Mouse (Mus musculus): ENCODE measurements around the gene Gm11568. TPM values are rescaled to one million over a fixed set of nuclear protein-coding genes. Genes with fewer than 3 reads are reported as not detected.
"Not testable (repeated sequence)": the region's sequence is repeated elsewhere in the genome, so short reads cannot be mapped to it uniquely, and the experiment has no call there.

Gene Gm11568
- polyA plus RNA-seq (2014; fragmentation: Nextera tagmentation; extraction: Ambion mirVana): not detected in 2 replicates

DNA sequence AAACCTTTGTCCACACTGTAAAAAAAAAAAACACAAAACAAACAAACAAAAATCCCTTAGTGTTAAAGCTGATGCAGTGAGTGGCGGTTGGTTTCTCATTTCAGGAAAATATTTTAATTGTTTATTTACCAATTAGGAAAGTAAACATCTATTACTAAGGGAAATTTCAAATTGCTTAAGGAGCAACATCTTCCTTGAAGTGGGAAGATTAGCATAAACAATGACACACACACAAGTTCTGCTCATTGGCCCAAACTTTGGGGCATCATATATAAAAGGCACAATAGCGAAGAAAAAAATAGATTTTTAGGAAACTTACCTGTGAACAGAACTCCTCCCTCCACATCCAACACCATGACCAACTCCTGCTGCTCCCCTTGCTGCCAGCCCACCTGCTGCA lies at the start of gene Gm11568:
TSS of gene Gm11568 (plus strand) at position 301 of the 400 bp plus-strand sequence.
- H3K9me3 ChIP-seq (ENCODE audit: control insufficient read depth, low read length): no peaks in the 10 kb centered on the region
- 92% methylated on average over 2 of the region's 2 CpGs for WGBS
- no peaks in the 10 kb centered on the region for H3K36me3 ChIP-seq (ENCODE audit: control insufficient read depth, insufficient read depth, low read length)
- no peak for ATAC-seq (ENCODE audit: insufficient read depth, low FRiP score, low TSS enrichment)
- no peaks in the 10 kb centered on the region for H3K4me1 ChIP-seq (ENCODE audit: control insufficient read depth, insufficient read depth, low read length)
- DNase-seq (ENCODE audit: low spot score): no peak
- no peaks in the 10 kb centered on the region for H3K27me3 ChIP-seq (ENCODE audit: control insufficient read depth, insufficient read depth, low read length)
- H3K4me3 ChIP-seq (ENCODE audit: low read depth, low read length): no peak within 1 kb of the TSS
- no peak within 1 kb of the TSS for H3K9ac ChIP-seq (ENCODE audit: low read length)
- H3K4me2 ChIP-seq (ENCODE audit: low read depth): no peak within 1 kb of the TSS
- H3K27ac ChIP-seq (ENCODE audit: low read depth, low read length): no peak within 1 kb of the TSS

DNA sequence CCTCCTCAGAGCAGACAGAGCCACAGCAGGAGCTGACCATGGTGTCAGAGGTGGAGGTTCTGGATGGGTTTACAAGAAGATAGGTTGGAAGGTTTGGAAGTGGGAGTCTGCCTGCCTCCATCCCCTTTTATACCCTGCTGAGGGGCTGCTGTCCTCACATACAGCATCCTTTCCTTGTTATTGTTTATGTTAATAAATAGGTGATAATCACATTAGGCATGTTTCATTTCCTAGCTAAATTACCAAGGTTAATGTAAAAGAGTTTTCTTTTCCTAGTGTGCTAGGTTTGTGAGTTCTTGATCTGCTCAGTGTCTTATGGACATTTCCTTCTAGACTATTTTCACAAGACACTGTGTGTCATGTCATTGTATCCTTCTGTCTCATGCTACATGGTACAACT lies 47.9 kb upstream of the Gm11568 start, which contains the start of gene Krtap4-13:
TSS of gene Krtap4-13 (minus strand) at position 101 of the 400 bp plus-strand sequence.
- ATAC-seq (ENCODE audit: insufficient read depth, low FRiP score, low TSS enrichment); H3K4me2 ChIP-seq (ENCODE audit: low read depth); H3K9ac ChIP-seq (ENCODE audit: low read length): not testable (repeated sequence)

DNA sequence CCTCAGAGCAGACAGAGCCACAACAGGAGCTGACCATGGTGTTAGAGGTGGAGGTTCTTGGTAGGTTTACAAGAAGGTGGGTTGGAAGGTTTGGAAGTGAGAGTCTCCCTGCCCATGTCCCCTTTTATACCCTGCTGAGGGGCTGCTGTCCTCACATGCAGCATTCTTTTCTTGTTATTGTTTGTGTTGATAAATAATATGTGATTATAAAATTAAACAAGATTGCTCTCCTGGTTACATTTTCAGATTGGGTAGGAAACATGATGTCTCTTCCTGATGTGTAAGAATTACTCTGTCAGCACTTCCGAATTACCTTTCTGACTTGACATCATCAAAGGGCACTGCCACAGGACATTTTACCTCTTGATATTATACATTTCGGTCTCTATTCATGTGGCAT lies 42.2 kb upstream of the Gm11568 start, which contains the start of gene Gm11564:
TSS of gene Gm11564 (minus strand) at position 101 of the 400 bp plus-strand sequence.
- H3K4me2 ChIP-seq (ENCODE audit: low read depth); ATAC-seq (ENCODE audit: insufficient read depth, low FRiP score, low TSS enrichment); H3K27ac ChIP-seq (ENCODE audit: low read depth, low read length); H3K36me3 ChIP-seq (ENCODE audit: control insufficient read depth, insufficient read depth, low read length); H3K9me3 ChIP-seq (ENCODE audit: control insufficient read depth, low read length); H3K4me1 ChIP-seq (ENCODE audit: control insufficient read depth, insufficient read depth, low read length); H3K27me3 ChIP-seq (ENCODE audit: control insufficient read depth, insufficient read depth, low read length); H3K4me3 ChIP-seq (ENCODE audit: low read depth, low read length); H3K9ac ChIP-seq (ENCODE audit: low read length); DNase-seq (ENCODE audit: low spot score): not testable (repeated sequence)
- 94% methylated on average over 2 of the region's 2 CpGs for WGBS

More for the DNA sequence above, 47.9 kb upstream of the Gm11568 start, which contains the start of gene Krtap4-13:
- H3K27me3 ChIP-seq (ENCODE audit: control insufficient read depth, insufficient read depth, low read length); H3K36me3 ChIP-seq (ENCODE audit: control insufficient read depth, insufficient read depth, low read length); DNase-seq (ENCODE audit: low spot score); H3K4me1 ChIP-seq (ENCODE audit: control insufficient read depth, insufficient read depth, low read length); H3K4me3 ChIP-seq (ENCODE audit: low read depth, low read length); H3K9me3 ChIP-seq (ENCODE audit: control insufficient read depth, low read length); H3K27ac ChIP-seq (ENCODE audit: low read depth, low read length): not testable (repeated sequence)

DNA sequence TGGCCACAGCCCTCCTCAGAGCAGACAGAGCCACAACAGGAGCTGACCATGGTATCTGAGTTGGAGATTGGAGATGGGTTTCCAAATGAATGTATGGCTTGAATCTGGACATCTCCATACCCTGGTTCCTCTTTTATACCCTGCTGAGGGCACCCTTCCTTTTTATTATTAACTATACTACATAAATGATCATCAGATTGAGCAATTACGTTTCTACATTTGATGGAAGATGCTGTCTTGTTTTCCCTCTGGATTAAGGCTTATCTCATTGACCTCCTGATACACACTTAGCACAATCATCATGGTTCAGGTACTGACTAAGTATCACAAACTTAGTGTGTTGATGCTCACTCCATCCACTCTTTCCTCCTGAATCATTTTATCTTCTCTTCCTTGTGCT lies 19.8 kb upstream of the Gm11568 start, which contains the start of gene 2300003K06Rik:
TSS of gene 2300003K06Rik (minus strand) at position 101 of the 400 bp plus-strand sequence.
- Histone ChIP-seq H3K9me3 (ENCODE audit: control insufficient read depth, low read length) (no peaks in the 10 kb centered on the region), H3K9ac (ENCODE audit: low read length) (no peak within 1 kb of the TSS), H3K27me3 (ENCODE audit: control insufficient read depth, insufficient read depth, low read length) (no peaks in the 10 kb centered on the region), H3K27ac (ENCODE audit: low read depth, low read length) (no peak within 1 kb of the TSS), H3K4me3 (ENCODE audit: low read depth, low read length) (no peak within 1 kb of the TSS), H3K36me3 (ENCODE audit: control insufficient read depth, insufficient read depth, low read length) (no peaks in the 10 kb centered on the region), H3K4me2 (ENCODE audit: low read depth) (no peak within 1 kb of the TSS), H3K4me1 (ENCODE audit: control insufficient read depth, insufficient read depth, low read length) (no peaks in the 10 kb centered on the region)
- 75% methylated on average over 1 of the region's 1 CpGs for WGBS
- ATAC-seq (ENCODE audit: insufficient read depth, low FRiP score, low TSS enrichment) (no peak), DNase-seq (ENCODE audit: low spot score) (no peak)

DNA sequence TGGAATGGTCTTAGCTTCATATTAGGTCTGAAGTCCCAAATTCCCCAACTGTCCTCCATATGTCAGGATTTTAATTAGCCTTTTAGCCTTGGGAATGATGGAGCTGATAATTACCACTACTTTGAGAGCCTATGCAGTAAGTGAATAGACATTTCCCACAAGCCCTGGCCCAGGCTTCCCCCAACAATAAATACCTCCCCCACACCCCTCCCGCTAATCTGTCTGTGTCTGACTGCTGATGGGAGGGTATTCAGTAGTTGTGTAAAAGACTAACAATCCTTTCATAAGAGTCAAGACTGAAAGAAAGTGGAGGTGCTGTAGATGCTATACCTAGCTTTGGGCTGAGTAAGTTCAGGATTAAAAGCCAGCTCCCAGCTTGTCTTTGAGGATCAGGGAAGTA lies 15.5 kb upstream of the Gm11568 start:
- Histone ChIP-seq H3K36me3 (ENCODE audit: control insufficient read depth, insufficient read depth, low read length) (no peaks in the 10 kb centered on the region), H3K27me3 (ENCODE audit: control insufficient read depth, insufficient read depth, low read length) (no peaks in the 10 kb centered on the region), H3K4me3 (ENCODE audit: low read depth, low read length) (no peak overlapping the region), H3K4me2 (ENCODE audit: low read depth) (no peak overlapping the region), H3K9me3 (ENCODE audit: control insufficient read depth, low read length) (no peaks in the 10 kb centered on the region), H3K9ac (ENCODE audit: low read length) (no peak overlapping the region), H3K4me1 (ENCODE audit: control insufficient read depth, insufficient read depth, low read length) (no peaks in the 10 kb centered on the region), H3K27ac (ENCODE audit: low read depth, low read length) (no peak overlapping the region)
- ATAC-seq (ENCODE audit: insufficient read depth, low FRiP score, low TSS enrichment) (no peak), DNase-seq (ENCODE audit: low spot score) (no peak)
- 61% methylated on average over 1 of the region's 1 CpGs for WGBS

DNA sequence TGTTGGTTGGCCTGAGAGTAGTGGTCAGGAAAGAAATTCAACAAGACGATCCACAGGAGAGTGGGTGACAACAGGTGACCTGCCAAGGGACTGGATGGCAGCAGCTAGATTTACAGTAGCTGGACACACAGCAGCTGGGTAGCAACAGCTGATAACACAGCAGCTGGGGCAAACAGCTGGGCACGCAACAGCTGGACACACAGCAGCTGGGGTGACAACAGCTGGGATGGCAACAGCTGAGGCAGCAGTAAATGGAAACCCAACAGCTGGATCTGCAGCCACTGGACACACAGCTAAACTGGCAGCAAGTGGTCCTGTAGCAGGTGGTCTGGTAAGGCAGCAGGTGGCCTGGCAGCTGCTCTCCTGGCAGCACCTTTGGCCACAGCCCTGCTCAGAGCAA lies 11.0 kb upstream of the Gm11568 start:
- H3K27ac ChIP-seq (ENCODE audit: low read depth, low read length): no peak overlapping the region
- H3K36me3 ChIP-seq (ENCODE audit: control insufficient read depth, insufficient read depth, low read length): no peaks in the 10 kb centered on the region
- H3K4me1 ChIP-seq (ENCODE audit: control insufficient read depth, insufficient read depth, low read length): no peaks in the 10 kb centered on the region
- ATAC-seq (ENCODE audit: insufficient read depth, low FRiP score, low TSS enrichment) (no peak), DNase-seq (ENCODE audit: low spot score) (no peak)
- H3K4me3 ChIP-seq (ENCODE audit: low read depth, low read length): no peak overlapping the region
- no peaks in the 10 kb centered on the region for H3K27me3 ChIP-seq (ENCODE audit: control insufficient read depth, insufficient read depth, low read length)
- no peaks in the 10 kb centered on the region for H3K9me3 ChIP-seq (ENCODE audit: control insufficient read depth, low read length)
- H3K4me2 ChIP-seq (ENCODE audit: low read depth): no peak overlapping the region
- WGBS: 90% methylated on average over 2 of the region's 2 CpGs
- H3K9ac ChIP-seq (ENCODE audit: low read length): no peak overlapping the region

DNA sequence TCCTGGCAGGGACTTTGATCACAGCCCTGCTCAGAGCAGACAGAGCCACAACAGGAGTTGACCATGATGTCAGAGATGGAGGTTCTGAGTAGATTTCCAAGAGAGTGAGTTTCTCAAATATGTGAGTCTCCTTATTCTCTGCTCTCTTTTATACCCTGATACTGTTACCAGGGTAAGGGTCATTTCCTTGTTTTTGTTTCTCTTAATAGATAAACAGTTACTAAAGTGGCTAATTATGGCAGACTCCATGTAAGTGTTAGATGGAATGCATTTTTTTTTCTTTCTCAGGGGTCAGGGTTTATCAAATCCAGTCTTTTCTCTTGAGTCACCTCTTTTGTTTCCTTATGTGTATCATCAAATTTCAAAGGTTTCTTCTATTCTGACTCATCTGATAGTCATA lies 6.2 kb upstream of the Gm11568 start, which contains the start of gene Krtap4-16:
TSS of gene Krtap4-16 (minus strand) at position 101 of the 400 bp plus-strand sequence.
- H3K27ac ChIP-seq (ENCODE audit: low read depth, low read length): no peak within 1 kb of the TSS
- H3K4me3 ChIP-seq (ENCODE audit: low read depth, low read length): no peak within 1 kb of the TSS
- ATAC-seq (ENCODE audit: insufficient read depth, low FRiP score, low TSS enrichment): no peak
- H3K36me3 ChIP-seq (ENCODE audit: control insufficient read depth, insufficient read depth, low read length): no peaks in the 10 kb centered on the region
- H3K27me3 ChIP-seq (ENCODE audit: control insufficient read depth, insufficient read depth, low read length): no peaks in the 10 kb centered on the region
- H3K9me3 ChIP-seq (ENCODE audit: control insufficient read depth, low read length): no peaks in the 10 kb centered on the region
- no peak within 1 kb of the TSS for H3K4me2 ChIP-seq (ENCODE audit: low read depth)
- no peaks in the 10 kb centered on the region for H3K4me1 ChIP-seq (ENCODE audit: control insufficient read depth, insufficient read depth, low read length)
- H3K9ac ChIP-seq (ENCODE audit: low read length): no peak within 1 kb of the TSS
- DNase-seq (ENCODE audit: low spot score): no peak

DNA sequence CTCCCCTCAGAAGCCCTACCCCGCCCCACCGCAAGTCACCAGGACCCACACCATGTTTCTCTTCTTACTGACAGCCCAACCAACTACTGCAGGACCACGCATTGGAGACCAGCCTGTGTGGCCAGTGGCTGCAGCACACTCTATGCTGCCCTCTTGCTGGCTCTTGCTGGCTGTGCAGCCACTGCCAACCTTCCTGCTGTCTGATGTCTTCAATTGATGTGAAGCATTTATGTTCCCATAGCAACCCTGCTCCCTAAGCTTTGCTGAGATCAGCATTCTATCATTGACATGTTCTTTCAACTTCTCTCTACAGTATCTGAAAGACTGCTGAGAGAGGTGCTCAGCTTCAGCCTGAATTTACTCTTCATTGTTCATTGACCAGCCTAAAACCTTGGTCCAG lies 3.6 kb upstream of the Gm11568 start:
- H3K36me3 ChIP-seq (ENCODE audit: control insufficient read depth, insufficient read depth, low read length): no peaks in the 10 kb centered on the region
- no peak overlapping the region for H3K4me3 ChIP-seq (ENCODE audit: low read depth, low read length)
- no peak overlapping the region for H3K4me2 ChIP-seq (ENCODE audit: low read depth)
- H3K9me3 ChIP-seq (ENCODE audit: control insufficient read depth, low read length): no peaks in the 10 kb centered on the region
- no peaks in the 10 kb centered on the region for H3K4me1 ChIP-seq (ENCODE audit: control insufficient read depth, insufficient read depth, low read length)
- H3K27ac ChIP-seq (ENCODE audit: low read depth, low read length): no peak overlapping the region
- no peak for ATAC-seq (ENCODE audit: insufficient read depth, low FRiP score, low TSS enrichment)
- DNase-seq (ENCODE audit: low spot score): peak; percentile 30
- no peak overlapping the region for H3K9ac ChIP-seq (ENCODE audit: low read length)
- H3K27me3 ChIP-seq (ENCODE audit: control insufficient read depth, insufficient read depth, low read length): no peaks in the 10 kb centered on the region
- 69% methylated on average over 3 of the region's 3 CpGs for WGBS

DNA sequence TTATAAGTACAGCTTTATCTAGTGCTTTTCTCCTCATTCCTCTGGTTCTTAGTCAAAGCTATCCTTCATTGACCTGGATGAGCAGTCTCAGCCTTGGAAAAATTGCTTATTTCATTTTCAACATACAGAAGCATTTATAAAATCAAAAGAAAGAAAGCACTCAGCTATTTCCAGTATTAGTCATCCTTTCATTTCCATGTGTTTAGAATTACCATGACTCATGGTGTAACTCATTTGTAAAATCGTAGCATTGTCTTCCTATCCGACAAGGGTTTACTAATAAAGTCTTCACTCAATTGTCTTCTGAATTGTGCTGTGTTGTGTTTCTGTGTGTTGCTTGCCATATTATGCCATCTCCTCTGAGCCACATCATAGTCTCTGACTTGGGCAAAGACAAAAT lies 1.0 kb downstream of the Gm11568 start:
- no peak overlapping the region for H3K4me3 ChIP-seq (ENCODE audit: low read depth, low read length)
- H3K9ac ChIP-seq (ENCODE audit: low read length): no peak overlapping the region
- H3K27ac ChIP-seq (ENCODE audit: low read depth, low read length): no peak overlapping the region
- H3K9me3 ChIP-seq (ENCODE audit: control insufficient read depth, low read length): no peaks in the 10 kb centered on the region
- no peak for DNase-seq (ENCODE audit: low spot score)
- 88% methylated on average over 2 of the region's 2 CpGs for WGBS
- ATAC-seq (ENCODE audit: insufficient read depth, low FRiP score, low TSS enrichment): no peak
- H3K27me3 ChIP-seq (ENCODE audit: control insufficient read depth, insufficient read depth, low read length): no peaks in the 10 kb centered on the region
- no peak overlapping the region for H3K4me2 ChIP-seq (ENCODE audit: low read depth)
- no peaks in the 10 kb centered on the region for H3K4me1 ChIP-seq (ENCODE audit: control insufficient read depth, insufficient read depth, low read length)
- H3K36me3 ChIP-seq (ENCODE audit: control insufficient read depth, insufficient read depth, low read length): no peaks in the 10 kb centered on the region

Measured in neural tube, embryonic 11.5 days (tissue).